In genomic region chr16:62915530-62915929, GRCm38 (mm10) we compare ENCODE assay signal across 20 mouse cellular contexts.
DNase-seq lines count a peak whose midpoint lies in the region; ATAC-seq lines count a peak whose summit lies in the region.
"Had no signal": no experiment of that assay in that cellular context is flagged by ENCODE, and none has a peak within 500 bp of the region (broad histone marks: within the 10 kb centered on the region; RNA-seq: fewer than 3 reads in every experiment).

No protein-coding gene starts in this region.

- ATAC-seq in granulocyte monocyte progenitor cell, adult 5-6 weeks (replicated peaks; ENCODE audit: poor library complexity, severe bottlenecking): peak; percentile 30; the same call in 1 of the 2 replicates
- peak; percentile 58 for ATAC-seq in megakaryocyte progenitor cell, adult 5-6 weeks (replicated peaks; ENCODE audit: poor library complexity)
- ATAC-seq in forebrain, embryonic 15.5 days (replicated peaks): no peak
- ATAC-seq in midbrain, embryonic 15.5 days (replicated peaks): no peak
- ATAC-seq: forebrain, embryonic 13.5 days; forebrain, embryonic 16.5 days had no signal

- H3K9me3 ChIP-seq in forebrain, embryonic 15.5 days: no peaks in the 10 kb centered on the region
- no peaks in the 10 kb centered on the region for H3K9me3 ChIP-seq in embryonic facial prominence, embryonic 10.5 days
- no peaks in the 10 kb centered on the region for H3K9me3 ChIP-seq in midbrain, embryonic 15.5 days
- H3K9me3 ChIP-seq: embryonic facial prominence, embryonic 13.5 days; embryonic facial prominence, embryonic 15.5 days; forebrain, embryonic 13.5 days had no signal

- no peaks in the 10 kb centered on the region for H3K27me3 ChIP-seq in forebrain, embryonic 15.5 days
- H3K27me3 ChIP-seq in embryonic facial prominence, embryonic 10.5 days (replicated peaks; ENCODE audit: low read depth, poor library complexity, severe bottlenecking): no peaks in the 10 kb centered on the region
- H3K27me3 ChIP-seq in midbrain, embryonic 15.5 days (replicated peaks): no peaks in the 10 kb centered on the region
- H3K27me3 ChIP-seq: embryonic facial prominence, embryonic 13.5 days; embryonic facial prominence, embryonic 15.5 days; forebrain, embryonic 13.5 days had no signal

- no peak overlapping the region for H3K4me3 ChIP-seq in forebrain, embryonic 15.5 days
- no peak overlapping the region for H3K4me3 ChIP-seq in embryonic facial prominence, embryonic 10.5 days
- no peak overlapping the region for H3K4me3 ChIP-seq in midbrain, embryonic 15.5 days
- H3K4me3 ChIP-seq: embryonic facial prominence, embryonic 13.5 days; embryonic facial prominence, embryonic 15.5 days; erythroblast, embryonic 14.5 days; forebrain, embryonic 13.5 days had no signal

- DNase-seq in adipocyte (ENCODE audit: low spot score): peak; percentile 5
- peak; percentile 75 for DNase-seq in fat pad, adult 2 months (ENCODE audit: extremely low read depth, low read depth, low spot score)
- DNase-seq in embryonic facial prominence, embryonic 10.5 days (ENCODE audit: low spot score): no peak
- DNase-seq: adrenal gland, adult 8-10 months; adrenal gland, postnatal 14 days; adrenal gland, postnatal 36 days; cerebellum, adult 11-12 months; cerebellum, adult 2 months; cerebellum, adult 9-10 months; cerebellum, postnatal 10 days; cerebellum, postnatal 25 days had no signal

- H3K4me2 ChIP-seq in forebrain, embryonic 15.5 days (replicated peaks): no peak overlapping the region
- H3K4me2 ChIP-seq in midbrain, embryonic 15.5 days: no peak overlapping the region
- H3K4me2 ChIP-seq: embryonic facial prominence, embryonic 13.5 days; embryonic facial prominence, embryonic 15.5 days; forebrain, embryonic 13.5 days had no signal

- no peaks in the 10 kb centered on the region for H3K4me1 ChIP-seq in forebrain, embryonic 15.5 days
- H3K4me1 ChIP-seq in embryonic facial prominence, embryonic 10.5 days: no peaks in the 10 kb centered on the region; the same call in 1 of the 2 replicates
- H3K4me1 ChIP-seq in midbrain, embryonic 15.5 days: no peaks in the 10 kb centered on the region
- H3K4me1 ChIP-seq: embryonic facial prominence, embryonic 15.5 days; forebrain, embryonic 13.5 days had no signal

- no peaks in the 10 kb centered on the region for H3K36me3 ChIP-seq in forebrain, embryonic 15.5 days
- H3K36me3 ChIP-seq in embryonic facial prominence, embryonic 10.5 days (replicated peaks): no peaks in the 10 kb centered on the region
- no peaks in the 10 kb centered on the region for H3K36me3 ChIP-seq in midbrain, embryonic 15.5 days (replicated peaks)
- H3K36me3 ChIP-seq: embryonic facial prominence, embryonic 13.5 days had no signal

- no peak overlapping the region for H3K27ac ChIP-seq in forebrain, embryonic 15.5 days (replicated peaks)
- no peak overlapping the region for H3K27ac ChIP-seq in embryonic facial prominence, embryonic 10.5 days (replicated peaks)
- no peak overlapping the region for H3K27ac ChIP-seq in midbrain, embryonic 15.5 days
- H3K27ac ChIP-seq: embryonic facial prominence, embryonic 13.5 days; embryonic facial prominence, embryonic 15.5 days; forebrain, embryonic 13.5 days had no signal

- WGBS in forebrain, embryonic 15.5 days: 86% methylated on average over 5 of the region's 5 CpGs
- 92% methylated on average over 5 of the region's 5 CpGs for WGBS in embryonic facial prominence, embryonic 10.5 days
- WGBS in midbrain, embryonic 15.5 days: 89% methylated on average over 5 of the region's 5 CpGs

- H3K9ac ChIP-seq in forebrain, embryonic 15.5 days (replicated peaks): no peak overlapping the region
- H3K9ac ChIP-seq in midbrain, embryonic 15.5 days: no peak overlapping the region
- H3K9ac ChIP-seq: embryonic facial prominence, embryonic 13.5 days; embryonic facial prominence, embryonic 15.5 days; forebrain, embryonic 13.5 days had no signal

Comparison
In these comparisons a context has a peak if more than half of its experiments do, and no peak if none do; other contexts are left out.
1. ATAC-seq: peak in granulocyte monocyte progenitor cell, adult 5-6 weeks (single experiment) and megakaryocyte progenitor cell, adult 5-6 weeks (single experiment); none in forebrain, embryonic 15.5 days (single experiment) and midbrain, embryonic 15.5 days (single experiment).